Mouse (Mus musculus) limb, embryonic 15.5 days (tissue): Measurements from ENCODE around the gene 2310033P09Rik. TPM values are rescaled to one million over a fixed set of nuclear protein-coding genes. Genes with fewer than 3 reads are reported as not detected.

Experiments used
- ATAC-seq: fragments of 200-750 bp; cut with Nextera tagmentation; 2 replicates; pipeline ENCODE4 v1.8.0; 2017; ENCODE audit warnings: low read depth, moderate TSS enrichment; ENCODE audit not compliant: insufficient number of reproducible peaks, low FRiP score, low TSS enrichment
- H3K27ac ChIP-seq: fragments of 300-500 bp; sonication (generic); 2 replicates; pipeline ENCODE4 v1.5.1; 2015; ENCODE audit warnings: moderate library complexity, mild to moderate bottlenecking, inconsistent platforms
- H3K27me3 ChIP-seq: fragments of 300-500 bp; sonication (generic); 2 replicates; pipeline ENCODE4 v1.6.1; 2015; ENCODE audit warnings: inconsistent platforms
- H3K36me3 ChIP-seq: fragments of 300-500 bp; sonication (generic); 2 replicates; pipeline ENCODE4 v1.6.1; 2015; ENCODE audit warnings: inconsistent platforms
- H3K4me1 ChIP-seq: fragments of 300-500 bp; sonication (generic); 2 replicates; pipeline ENCODE4 v1.6.1; 2015; ENCODE audit warnings: inconsistent platforms
- H3K4me2 ChIP-seq: fragments of 300-500 bp; sonication (generic); 2 replicates; pipeline ENCODE4 v1.6.1; 2015; ENCODE audit warnings: mild to moderate bottlenecking, inconsistent platforms
- H3K4me3 ChIP-seq: fragments of 300-500 bp; sonication (generic); 2 replicates; pipeline ENCODE4 v1.5.1; 2015; ENCODE audit warnings: mild to moderate bottlenecking, inconsistent platforms
- H3K9ac ChIP-seq: fragments of 300-500 bp; sonication (generic); 2 replicates; pipeline ENCODE4 v1.6.1; 2015; ENCODE audit warnings: inconsistent platforms
- H3K9me3 ChIP-seq: fragments of 300-500 bp; sonication (generic); 2 replicates; pipeline ENCODE4 v1.6.1; 2016; ENCODE audit warnings: inconsistent platforms
- WGBS: fragments of 180-500 bp; shearing (Covaris S2); methylation state at CpG from one replicate; pipeline ENCODE4 v1.1.7; 2015; 5-methylcytosine and 5-hydroxymethylcytosine counted together
- polyA plus RNA-seq: library from polyadenylated mRNA; unstranded; fragments of >200 nt; fragmentation: Nextera tagmentation; extraction: Ambion mirVana; gene quantifications from 2 replicates; pipeline ENCODE4 v1.2.1, GENCODE M21; 2015

2310033P09Rik gene
- polyA plus RNA-seq, 1 experiment from 2014 or later = 25.2 TPM

GRCm38 (mm10) chr11:59222306-59222705 lies 14.2 kb downstream of the 2310033P09Rik start:
- Histone ChIP-seq H3K27me3 (no peaks in the 10 kb centered on the region), H3K9ac (no peak overlapping the region), H3K4me3 (no peak overlapping the region), H3K36me3 (peaks cover 27% of the 10 kb centered on the region; the same call in 1 of the 2 replicates), H3K9me3 (no peaks in the 10 kb centered on the region), H3K27ac (no peak overlapping the region), H3K4me1 (peaks cover 46% of the 10 kb centered on the region), H3K4me2 (no peak overlapping the region)
- ATAC-seq = no peak
- 84% methylated on average over 4 of the region's 4 CpGs for WGBS

GRCm38 (mm10) chr11:59224025-59224424 lies 15.9 kb downstream of the 2310033P09Rik start:
- WGBS = 89% methylated on average over 3 of the region's 3 CpGs
- ATAC-seq = no peak
- H3K4me1 ChIP-seq = peaks cover 49% of the 10 kb centered on the region
- H3K27ac ChIP-seq = no peak overlapping the region
- no peak overlapping the region for H3K4me2 ChIP-seq
- H3K9me3 ChIP-seq = no peaks in the 10 kb centered on the region
- no peak overlapping the region for H3K4me3 ChIP-seq
- no peaks in the 10 kb centered on the region for H3K27me3 ChIP-seq
- no peak overlapping the region for H3K9ac ChIP-seq
- peaks cover 13% of the 10 kb centered on the region; the same call in 1 of the 2 replicates for H3K36me3 ChIP-seq

DNA sequence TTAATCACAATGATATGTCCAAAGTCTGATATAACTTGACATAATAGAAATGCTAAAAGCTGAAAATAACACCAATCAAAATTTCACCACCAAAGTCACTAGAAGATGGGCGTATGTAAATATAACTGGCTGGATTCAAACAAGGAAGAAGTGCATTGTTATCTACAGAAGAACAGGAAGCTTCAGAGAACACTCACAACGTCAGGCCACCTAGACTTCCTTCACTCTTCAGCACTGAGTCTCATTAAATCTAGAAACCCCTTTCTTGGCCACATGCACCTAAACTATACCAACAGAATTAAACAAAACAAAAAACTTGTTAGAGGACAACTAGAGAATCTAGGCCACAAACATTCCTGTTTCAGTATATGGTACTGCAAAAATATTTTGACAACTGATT lies 16.3 kb downstream of the 2310033P09Rik start:
- Histone ChIP-seq H3K36me3 (peaks cover 10% of the 10 kb centered on the region; the same call in 1 of the 2 replicates), H3K27ac (no peak overlapping the region), H3K4me2 (no peak overlapping the region), H3K9ac (no peak overlapping the region), H3K4me3 (no peak overlapping the region), H3K9me3 (no peaks in the 10 kb centered on the region), H3K27me3 (no peaks in the 10 kb centered on the region), H3K4me1 (peaks cover 49% of the 10 kb centered on the region)
- no peak for ATAC-seq
- WGBS = 54% methylated on average over 2 of the region's 2 CpGs

GRCm38 (mm10) chr11:59225167-59225566 lies 17.0 kb downstream of the 2310033P09Rik start:
- no peak overlapping the region for H3K9ac ChIP-seq

GRCm38 (mm10) chr11:59226251-59226650 lies 18.1 kb downstream of the 2310033P09Rik start:
- Histone ChIP-seq H3K9ac (peak overlapping the region; percentile 100; the same call in 1 of the 2 replicates), H3K36me3 (0 out of 2 replicates have a peak, but pooled peaks cover 2% of the 10 kb centered on the region), H3K4me1 (peaks cover 44% of the 10 kb centered on the region), H3K27ac (peak overlapping the region; percentile 98), H3K4me2 (peak overlapping the region; percentile 73), H3K9me3 (no peaks in the 10 kb centered on the region), H3K27me3 (no peaks in the 10 kb centered on the region), H3K4me3 (peak overlapping the region; percentile 100)
- 43% methylated on average over 3 of the region's 3 CpGs for WGBS
- no peak for ATAC-seq

More at GRCm38 (mm10) chr11:59225167-59225566, 17.0 kb downstream of the 2310033P09Rik start:
- no peak overlapping the region for H3K27ac ChIP-seq
- 79% methylated on average over 2 of the region's 2 CpGs for WGBS
- ATAC-seq = no peak
- no peaks in the 10 kb centered on the region for H3K27me3 ChIP-seq
- no peaks in the 10 kb centered on the region for H3K9me3 ChIP-seq
- H3K4me3 ChIP-seq = peak overlapping the region; percentile 100; the same call in 1 of the 2 replicates
- peaks cover 7% of the 10 kb centered on the region; the same call in 1 of the 2 replicates for H3K36me3 ChIP-seq
- peaks cover 49% of the 10 kb centered on the region for H3K4me1 ChIP-seq
- peak overlapping the region; percentile 73 for H3K4me2 ChIP-seq

- Histone ChIP-seq H3K4me3 (peak overlapping the region; percentile 100), H3K4me1 (peaks cover 41% of the 10 kb centered on the region), H3K36me3 (no peaks in the 10 kb centered on the region), H3K27me3 (no peaks in the 10 kb centered on the region), H3K27ac (peak overlapping the region; percentile 98), H3K4me2 (peak overlapping the region; percentile 73), H3K9me3 (no peaks in the 10 kb centered on the region), H3K9ac (peak overlapping the region; percentile 100)
- ATAC-seq = no peak
- 4% methylated on average over 21 of the region's 21 CpGs for WGBS
Measured at GRCm38 (mm10) chr11:59226787-59227603, 18.9 kb downstream of the 2310033P09Rik start.

DNA sequence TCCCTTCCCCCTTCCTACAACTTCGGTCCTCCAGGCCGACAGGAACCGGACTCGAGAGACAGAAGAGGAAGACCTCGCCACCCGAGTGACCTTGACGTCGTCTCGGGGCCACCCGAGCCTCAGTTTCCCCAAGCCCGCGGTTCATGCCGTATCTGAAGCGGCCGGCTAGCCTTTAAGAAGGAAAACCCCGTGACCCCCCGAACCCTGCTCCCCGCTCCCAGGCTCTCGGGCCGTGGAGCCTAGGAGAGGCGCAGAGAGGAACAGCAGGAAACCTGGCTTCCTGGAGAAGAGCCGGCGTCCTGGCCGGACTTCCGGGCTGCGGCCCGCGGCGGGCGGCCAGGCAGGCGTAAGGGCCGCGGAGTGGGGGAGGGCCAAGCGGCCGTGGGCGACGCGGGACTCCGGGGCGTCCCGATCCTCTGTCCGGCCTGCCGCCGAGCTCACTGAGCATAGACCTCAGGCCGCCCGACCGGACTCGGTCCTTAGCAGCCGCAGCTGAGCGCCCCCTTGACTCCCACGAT lies 19.5 kb downstream of the 2310033P09Rik start:
- H3K9ac ChIP-seq = peak overlapping the region; percentile 100
- H3K4me3 ChIP-seq = peak overlapping the region; percentile 100
- WGBS = under 1% methylated on average over 51 of the region's 51 CpGs
- peaks cover 39% of the 10 kb centered on the region for H3K4me1 ChIP-seq
- H3K4me2 ChIP-seq = peak overlapping the region; percentile 73
- H3K9me3 ChIP-seq = no peaks in the 10 kb centered on the region
- H3K27me3 ChIP-seq = no peaks in the 10 kb centered on the region
- H3K27ac ChIP-seq = peak overlapping the region; percentile 98
- no peaks in the 10 kb centered on the region for H3K36me3 ChIP-seq
- peak; percentile 78 for ATAC-seq

DNA sequence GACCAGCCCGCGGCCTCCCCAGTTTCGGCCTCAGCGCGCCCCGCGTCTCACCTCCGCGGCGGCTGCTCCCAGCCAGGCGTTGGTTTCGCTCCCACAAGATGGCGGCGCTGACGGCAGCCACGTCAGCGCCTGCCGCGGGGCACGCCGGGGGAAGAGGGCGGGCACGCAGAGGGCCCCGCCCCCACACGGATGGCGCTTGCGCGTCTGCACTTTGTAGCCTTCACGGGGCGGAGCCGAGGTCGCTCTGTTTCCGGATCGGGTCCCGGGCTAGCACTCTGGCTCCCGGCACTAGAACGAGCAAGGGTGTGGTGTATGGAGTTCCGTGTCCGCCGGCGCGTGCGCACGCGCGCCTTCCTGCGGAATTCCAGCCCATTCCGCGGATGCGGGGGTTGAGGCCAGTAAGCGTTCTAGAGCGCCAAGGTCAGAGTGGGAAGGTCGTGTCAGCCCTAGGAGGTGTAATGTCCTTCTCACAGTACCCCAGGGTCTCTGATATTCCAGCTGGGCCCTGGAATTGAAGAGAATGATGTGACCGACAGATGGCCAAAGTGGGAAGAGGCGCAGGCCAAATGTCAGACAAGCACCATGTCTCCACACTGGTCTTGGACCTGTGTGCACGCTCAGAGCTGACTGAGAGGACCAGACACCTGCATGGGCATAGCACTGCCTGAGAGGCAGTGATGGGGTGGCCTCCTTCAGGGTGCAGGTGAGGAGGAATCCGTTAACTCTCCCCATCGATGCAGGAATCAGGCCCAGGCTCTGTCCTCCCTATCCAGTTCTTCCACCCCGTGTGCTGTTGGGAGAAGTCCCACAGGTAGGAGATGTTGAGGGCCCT lies 20.2 kb downstream of the 2310033P09Rik start, which contains the start of gene Arf1:
Arf1 (minus strand) TSS at position 149 of the 832 bp plus-strand sequence.
- peak; percentile 95 for ATAC-seq
- Histone ChIP-seq H3K4me2 (peak within 1 kb of the TSS; percentile 73), H3K27ac (peak within 1 kb of the TSS; percentile 98), H3K27me3 (no peaks in the 10 kb centered on the region), H3K36me3 (no peaks in the 10 kb centered on the region), H3K4me1 (peaks cover 35% of the 10 kb centered on the region), H3K9me3 (no peaks in the 10 kb centered on the region), H3K9ac (peak within 1 kb of the TSS; percentile 100), H3K4me3 (peak within 1 kb of the TSS; percentile 100)
- WGBS = 4% methylated on average over 58 of the region's 59 CpGs

GRCm38 (mm10) chr11:59230144-59230760 lies 22.1 kb downstream of the 2310033P09Rik start:
- 17% methylated on average over 7 of the region's 7 CpGs for WGBS
- H3K9ac ChIP-seq = no peak overlapping the region
- no peaks in the 10 kb centered on the region for H3K9me3 ChIP-seq
- no peaks in the 10 kb centered on the region for H3K27me3 ChIP-seq
- H3K36me3 ChIP-seq = no peaks in the 10 kb centered on the region
- H3K4me1 ChIP-seq = peaks cover 24% of the 10 kb centered on the region
- H3K27ac ChIP-seq = no peak overlapping the region
- no peak overlapping the region for H3K4me2 ChIP-seq
- ATAC-seq = no peak
- H3K4me3 ChIP-seq = no peak overlapping the region

- Histone ChIP-seq H3K4me2 (no peak overlapping the region), H3K36me3 (no peaks in the 10 kb centered on the region), H3K27ac (no peak overlapping the region), H3K4me1 (peaks cover 12% of the 10 kb centered on the region; the same call in 1 of the 2 replicates), H3K9me3 (no peaks in the 10 kb centered on the region), H3K4me3 (no peak overlapping the region), H3K9ac (no peak overlapping the region), H3K27me3 (no peaks in the 10 kb centered on the region)
- ATAC-seq = no peak
- WGBS = 58% methylated on average over 2 of the region's 2 CpGs
Measured at GRCm38 (mm10) chr11:59232797-59233196, 24.7 kb downstream of the 2310033P09Rik start.
